Mouse (Mus musculus): Measurements from ENCODE around the gene Cpe.

The Cpe gene

GRCm38 (mm10) chr8:64629034-64629760 lies 63.7 kb downstream of the Cpe start:
- DNase-seq = no peak

GRCm38 (mm10) chr8:64628039-64628438 lies 64.8 kb downstream of the Cpe start:
- no peak for DNase-seq

GRCm38 (mm10) chr8:64624603-64625037 lies 68.2 kb downstream of the Cpe start:
- DNase-seq = no peak

GRCm38 (mm10) chr8:64620365-64621150 lies 72.3 kb downstream of the Cpe start:
- DNase-seq = no peak

- DNase-seq = no peak
These were observed 73.2 kb downstream of the Cpe start for GRCm38 (mm10) chr8:64619661-64620060.

- peak; percentile 62 for DNase-seq
These were observed 74.2 kb downstream of the Cpe start for GRCm38 (mm10) chr8:64618618-64619017.

DNA sequence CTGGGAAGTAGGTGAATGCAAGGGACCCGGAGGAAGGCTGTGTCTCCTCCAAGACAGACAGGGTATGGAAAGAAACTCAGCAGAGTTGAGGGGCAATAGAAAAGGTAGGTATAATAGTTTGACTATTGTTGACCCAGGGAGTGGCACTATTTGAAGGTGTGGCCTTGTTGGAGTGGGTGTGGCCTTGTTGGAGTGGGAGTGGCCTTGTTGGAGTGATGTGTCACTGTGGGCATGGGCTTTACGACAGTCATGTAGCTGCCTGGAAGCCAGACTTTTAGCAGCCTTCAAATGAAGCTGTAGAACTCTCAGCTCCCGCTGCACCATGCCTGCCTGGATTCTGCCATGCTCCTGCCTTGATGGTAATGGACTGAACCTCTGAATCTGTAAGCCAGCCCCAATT lies 76.3 kb downstream of the Cpe start:
- DNase-seq = no peak

DNA sequence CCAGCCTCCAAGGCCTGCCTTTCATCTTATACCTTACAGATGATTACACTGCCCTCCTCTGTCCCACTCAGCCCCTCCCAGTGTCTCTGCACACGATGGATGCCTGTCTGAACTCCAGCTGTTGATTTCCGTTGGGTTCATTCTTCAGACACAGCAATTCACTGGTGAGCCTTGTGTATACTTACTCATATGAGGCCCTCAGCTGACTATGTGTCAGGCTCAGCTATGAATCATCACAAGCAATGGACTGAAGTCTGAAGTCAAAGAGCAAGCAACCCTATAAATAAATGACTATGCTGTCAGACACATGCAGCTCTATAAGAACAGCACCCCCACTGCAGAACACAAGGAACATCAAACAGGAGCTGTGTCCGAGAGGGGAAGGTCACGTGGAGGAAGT lies 77.4 kb downstream of the Cpe start:
- DNase-seq = no peak

DNA sequence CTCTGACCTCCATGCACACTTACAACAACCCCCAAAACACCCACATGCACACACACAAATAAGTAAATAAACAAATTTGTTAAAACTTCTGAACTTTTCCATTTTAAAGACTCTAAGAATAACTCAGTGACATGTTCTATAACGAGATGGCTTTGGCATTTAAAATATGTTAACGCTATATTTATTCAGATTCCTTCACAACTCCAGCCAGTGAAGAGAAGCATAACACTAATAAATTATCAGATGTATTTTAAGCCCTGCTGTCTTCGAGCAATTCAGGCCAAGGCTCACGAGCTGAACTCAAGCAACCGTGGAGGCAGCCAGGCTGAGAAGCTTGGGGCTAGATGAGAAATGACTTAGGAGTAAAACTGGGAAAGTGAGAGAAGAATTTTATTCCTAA lies 79.2 kb downstream of the Cpe start:
- no peak for DNase-seq

- no peak for DNase-seq
These were observed 81.5 kb downstream of the Cpe start for GRCm38 (mm10) chr8:64611210-64611974.

- no peak for DNase-seq
These were observed 83.9 kb downstream of the Cpe start for GRCm38 (mm10) chr8:64608931-64609330.

GRCm38 (mm10) chr8:64606015-64606414 lies 86.8 kb downstream of the Cpe start:
- no peak for DNase-seq

- no peak for DNase-seq
These were observed 94.6 kb downstream of the Cpe start for GRCm38 (mm10) chr8:64598206-64598605.

- peak; percentile 84 for DNase-seq
These were observed 95.5 kb downstream of the Cpe start for GRCm38 (mm10) chr8:64597042-64597970.

DNA sequence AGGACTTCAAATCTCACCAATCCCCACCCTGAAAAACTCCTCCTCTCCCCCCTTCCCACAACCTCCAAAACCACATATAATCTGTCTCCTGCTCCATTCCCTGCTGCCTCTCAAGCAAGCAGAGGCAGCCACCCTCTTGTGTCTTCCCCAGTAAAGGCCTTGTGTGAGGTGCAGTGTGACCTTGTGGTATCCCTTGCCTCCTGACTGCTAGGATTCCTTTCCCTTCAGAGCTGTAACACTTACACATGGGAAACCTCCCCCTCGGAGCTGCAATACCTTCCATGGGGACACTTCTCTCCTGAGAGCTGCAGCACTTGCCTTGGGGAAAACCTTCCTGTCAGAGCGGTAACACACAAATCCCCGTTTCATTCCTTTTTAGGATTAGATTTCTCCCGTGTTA lies 96.5 kb downstream of the Cpe start:
- no peak for DNase-seq

- DNase-seq = no peak
These were observed 102.4 kb downstream of the Cpe start for GRCm38 (mm10) chr8:64590456-64590855.

GRCm38 (mm10) chr8:64582887-64583286 lies 110.0 kb downstream of the Cpe start:
- DNase-seq = no peak

- no peak for DNase-seq
These were observed 114.6 kb downstream of the Cpe start for GRCm38 (mm10) chr8:64578221-64578620.

- no peak for DNase-seq
These were observed 117.9 kb downstream of the Cpe start for GRCm38 (mm10) chr8:64575001-64575400.

- DNase-seq = no peak
These were observed 144.6 kb downstream of the Cpe start for GRCm38 (mm10) chr8:64548054-64548850.

GRCm38 (mm10) chr8:64543441-64543840 lies 149.4 kb downstream of the Cpe start:
- DNase-seq = no peak
